Mouse (Mus musculus): ENCODE results near the gene Sp2. TPM values are rescaled to one million over a fixed set of nuclear protein-coding genes. Genes with fewer than 3 reads are reported as not detected.
A peak's percentile ranks its signal among the peaks of the same experiment; 100 is the strongest.

Gene Sp2
- polyA plus RNA-seq, 1 experiment, result 13.9 TPM

DNA sequence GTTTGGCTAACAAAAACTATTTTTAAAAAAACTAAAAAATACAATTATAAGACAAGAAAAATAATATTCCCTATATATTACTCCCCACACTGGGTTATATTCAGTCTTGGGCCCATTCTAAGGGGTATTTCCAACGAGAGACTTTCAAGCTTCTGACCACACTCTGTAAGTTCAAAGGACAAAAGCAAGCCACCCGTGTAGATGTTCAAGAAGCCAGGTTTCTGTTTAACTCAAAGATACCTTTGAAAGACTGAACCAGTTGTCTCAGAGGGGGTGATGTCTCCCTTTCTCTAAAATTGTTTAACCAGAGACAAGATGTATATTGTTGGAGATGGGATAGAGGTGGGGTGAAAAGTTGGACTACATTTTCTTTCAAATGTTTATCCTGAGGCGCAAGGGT lies 16.6 kb downstream of the Sp2 start:
- H3K79me2 ChIP-seq (ENCODE audit: control insufficient read depth, insufficient read depth), result peaks cover 46% of the 10 kb centered on the region
- H3ac ChIP-seq (ENCODE audit: control insufficient read depth, insufficient read length, low read depth), result no peak overlapping the region
- no peak for TF ChIP-seq MAX (IDR thresholded peaks at IDR 0.05)
- no peak for TF ChIP-seq FOSL1 (IDR thresholded peaks at IDR 0.05; ENCODE audit: insufficient read depth, low read length, poor library complexity, severe bottlenecking)
- no peak for TF ChIP-seq USF1 (IDR thresholded peaks at IDR 0.05; ENCODE audit: low read depth)
- TF ChIP-seq MYOD1 (IDR thresholded peaks at IDR 0.05; ENCODE audit: control insufficient read depth, insufficient read length, low read depth), result no peak
- no peak for TF ChIP-seq CTCF (IDR thresholded peaks at IDR 0.05; ENCODE audit: control insufficient read depth, insufficient read depth, insufficient read length)
- no peak for TF ChIP-seq MYOG (IDR thresholded peaks at IDR 0.05; ENCODE audit: control insufficient read depth, extremely low read depth, insufficient read length)
- no peak for TF ChIP-seq CEBPB (IDR thresholded peaks at IDR 0.05; ENCODE audit: low read depth)
- H3K27me3 ChIP-seq (ENCODE audit: control insufficient read depth, insufficient read depth, insufficient read length), result no peaks in the 10 kb centered on the region
- peaks cover 12% of the 10 kb centered on the region for H3K36me3 ChIP-seq (ENCODE audit: control insufficient read depth, insufficient read depth)
- H3K4me3 ChIP-seq (ENCODE audit: insufficient read depth, poor library complexity, severe bottlenecking), result no peak overlapping the region
- H3K79me3 ChIP-seq (ENCODE audit: low read depth), result peaks cover 21% of the 10 kb centered on the region

DNA sequence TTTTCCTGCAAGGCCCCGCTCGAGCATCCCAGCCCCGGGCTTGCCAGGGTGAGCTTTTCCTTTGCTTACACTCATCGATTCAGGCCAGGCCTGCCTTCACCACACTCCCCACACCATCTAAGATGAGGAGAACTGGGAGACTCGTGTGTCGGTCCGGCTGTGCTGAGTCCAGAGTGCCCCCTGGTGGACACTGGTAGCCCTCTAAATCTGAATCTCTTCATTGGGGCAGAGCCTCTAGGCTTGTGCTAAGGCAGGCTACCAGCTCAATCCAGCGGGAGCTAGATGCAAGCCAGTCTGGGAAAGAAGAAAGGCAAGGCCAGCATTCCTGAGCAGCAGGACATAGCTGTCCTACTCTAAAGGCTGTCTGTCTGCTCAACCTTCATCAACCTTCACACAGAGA lies 19.2 kb downstream of the Sp2 start:
- H3K36me3 ChIP-seq (ENCODE audit: control insufficient read depth, insufficient read depth), result peaks cover 36% of the 10 kb centered on the region
- no peak overlapping the region for H3K4me3 ChIP-seq (ENCODE audit: insufficient read depth, poor library complexity, severe bottlenecking)
- TF ChIP-seq FOSL1 (IDR thresholded peaks at IDR 0.05; ENCODE audit: insufficient read depth, low read length, poor library complexity, severe bottlenecking) (no peak), CTCF (IDR thresholded peaks at IDR 0.05; ENCODE audit: control insufficient read depth, insufficient read depth, insufficient read length) (peak; percentile 71)
- H3K79me3 ChIP-seq (ENCODE audit: low read depth), result peaks cover 9% of the 10 kb centered on the region
- H3K27me3 ChIP-seq (ENCODE audit: control insufficient read depth, insufficient read depth, insufficient read length), result no peaks in the 10 kb centered on the region
- no peak overlapping the region for H3ac ChIP-seq (ENCODE audit: control insufficient read depth, insufficient read length, low read depth)
- peaks cover 24% of the 10 kb centered on the region for H3K79me2 ChIP-seq (ENCODE audit: control insufficient read depth, insufficient read depth)

DNA sequence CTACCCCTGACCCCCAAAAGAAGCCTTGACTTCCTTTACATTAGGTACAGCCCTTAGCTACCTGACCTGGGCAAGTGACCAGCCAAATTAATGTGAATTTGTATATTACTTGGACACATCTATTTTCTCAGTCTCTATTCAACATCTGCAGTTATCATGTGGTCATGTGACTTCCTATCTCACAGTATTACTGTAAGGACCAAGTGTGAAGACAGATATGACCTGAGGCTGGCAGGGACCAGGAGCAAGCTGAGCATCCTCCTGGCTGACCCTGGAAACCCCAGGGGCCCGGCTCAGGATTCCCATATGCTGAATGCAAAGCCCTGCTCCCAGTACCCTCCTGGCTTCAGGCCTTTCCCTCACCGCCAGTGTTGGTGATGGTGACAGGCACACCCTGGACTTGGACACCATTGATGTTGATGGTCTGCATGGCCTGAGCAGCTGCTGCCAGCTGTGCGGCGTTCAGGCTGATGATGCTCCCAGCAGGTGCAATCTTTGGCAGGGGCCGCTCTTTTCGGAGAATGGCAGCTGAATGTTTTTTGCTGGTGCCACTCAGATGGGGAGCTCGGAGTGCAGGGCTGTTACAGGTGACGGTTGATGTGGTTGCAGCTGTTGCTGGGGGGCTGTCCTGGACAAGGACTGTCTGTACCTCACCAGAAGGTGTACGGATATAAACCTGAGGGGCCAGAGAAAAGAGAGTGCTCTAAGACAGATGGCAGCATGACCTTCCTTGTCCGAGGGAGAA lies 25.5 kb downstream of the Sp2 start:
- no peak overlapping the region for H3K4me3 ChIP-seq (ENCODE audit: insufficient read depth, poor library complexity, severe bottlenecking)
- peaks cover 72% of the 10 kb centered on the region for H3K36me3 ChIP-seq (ENCODE audit: control insufficient read depth, insufficient read depth)

DNA sequence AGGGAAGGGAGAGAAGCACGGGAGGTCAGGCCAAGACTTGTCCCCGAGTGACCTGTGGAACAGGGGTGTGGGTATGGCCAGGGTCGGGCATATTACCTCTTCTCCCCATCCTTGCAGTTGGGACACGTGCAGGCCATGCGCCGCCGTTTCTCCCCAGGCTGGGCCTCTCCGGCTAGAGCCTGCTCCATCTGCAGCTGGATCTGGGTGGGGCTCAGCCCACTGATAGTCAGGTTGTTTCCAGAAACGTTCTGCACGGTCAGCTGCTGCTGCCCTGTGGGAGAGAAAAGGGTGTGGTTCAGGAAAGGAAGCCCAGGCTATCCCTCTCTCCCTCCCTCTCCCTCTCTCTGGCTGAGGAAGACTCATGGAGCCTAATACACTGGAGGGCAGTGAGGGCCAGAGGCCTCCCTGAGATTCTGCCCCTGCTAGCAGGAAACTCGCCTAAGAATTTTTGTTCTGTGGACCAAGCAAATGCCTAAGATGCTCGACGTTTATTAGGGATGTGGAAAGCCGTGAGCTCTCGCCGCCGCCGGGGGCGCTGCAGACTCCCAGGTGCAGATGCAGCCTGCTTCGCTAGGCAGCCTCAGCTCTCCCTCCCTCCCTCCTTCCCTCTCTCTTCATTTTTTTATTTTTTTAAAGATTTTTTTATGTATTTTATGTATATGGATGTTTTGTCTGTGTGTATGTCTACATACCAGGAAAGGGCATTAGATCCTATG lies 26.6 kb downstream of the Sp2 start:
- Histone ChIP-seq H3K27me3 (ENCODE audit: control insufficient read depth, insufficient read depth, insufficient read length) (no peaks in the 10 kb centered on the region), H3ac (ENCODE audit: control insufficient read depth, insufficient read length, low read depth) (no peak overlapping the region), H3K4me3 (ENCODE audit: insufficient read depth, poor library complexity, severe bottlenecking) (no peak overlapping the region), H3K36me3 (ENCODE audit: control insufficient read depth, insufficient read depth) (peaks cover 77% of the 10 kb centered on the region), H3K79me2 (ENCODE audit: control insufficient read depth, insufficient read depth) (no peaks in the 10 kb centered on the region), H3K79me3 (ENCODE audit: low read depth) (no peaks in the 10 kb centered on the region)
- TF ChIP-seq MYOG (IDR thresholded peaks at IDR 0.05; ENCODE audit: control insufficient read depth, extremely low read depth, insufficient read length), result no peak
- peak; percentile 15 for TF ChIP-seq CTCF (IDR thresholded peaks at IDR 0.05; ENCODE audit: control insufficient read depth, insufficient read depth, insufficient read length)

More for the DNA sequence above, 25.5 kb downstream of the Sp2 start:
- Histone ChIP-seq H3K27me3 (ENCODE audit: control insufficient read depth, insufficient read depth, insufficient read length) (no peaks in the 10 kb centered on the region), H3ac (ENCODE audit: control insufficient read depth, insufficient read length, low read depth) (no peak overlapping the region), H3K79me2 (ENCODE audit: control insufficient read depth, insufficient read depth) (no peaks in the 10 kb centered on the region), H3K79me3 (ENCODE audit: low read depth) (no peaks in the 10 kb centered on the region)
- no peak for TF ChIP-seq MYOG (IDR thresholded peaks at IDR 0.05; ENCODE audit: control insufficient read depth, extremely low read depth, insufficient read length)
- TF ChIP-seq CTCF (IDR thresholded peaks at IDR 0.05; ENCODE audit: control insufficient read depth, insufficient read depth, insufficient read length), result no peak
- no peak for TF ChIP-seq FOSL1 (IDR thresholded peaks at IDR 0.05; ENCODE audit: insufficient read depth, low read length, poor library complexity, severe bottlenecking)
- no peak for TF ChIP-seq MAX (IDR thresholded peaks at IDR 0.05)
- no peak for TF ChIP-seq USF1 (IDR thresholded peaks at IDR 0.05; ENCODE audit: low read depth)
- no peak for TF ChIP-seq MYOD1 (IDR thresholded peaks at IDR 0.05; ENCODE audit: control insufficient read depth, insufficient read length, low read depth)
- TF ChIP-seq CEBPB (IDR thresholded peaks at IDR 0.05; ENCODE audit: low read depth), result no peak

DNA sequence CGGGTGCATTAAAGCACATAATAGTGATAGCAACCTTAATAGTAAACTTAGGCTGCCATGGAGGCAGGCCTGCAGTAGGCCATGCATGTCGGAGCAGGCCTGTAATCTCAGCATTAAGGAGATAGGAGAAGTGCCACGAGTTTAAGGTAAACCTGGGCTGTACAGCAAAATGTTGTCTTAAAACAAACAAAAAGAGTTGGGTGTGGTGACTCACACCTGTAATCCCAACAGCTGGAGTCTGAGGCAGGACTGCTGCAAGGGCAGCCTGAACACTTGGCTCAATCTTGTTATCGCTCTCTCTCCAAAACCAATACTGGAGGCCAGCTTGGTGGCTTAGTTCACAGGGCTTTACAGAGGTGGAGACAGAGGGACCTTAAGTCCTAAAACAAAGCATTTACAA lies 27.7 kb downstream of the Sp2 start:
- Histone ChIP-seq H3K79me2 (ENCODE audit: control insufficient read depth, insufficient read depth) (no peaks in the 10 kb centered on the region), H3K36me3 (ENCODE audit: control insufficient read depth, insufficient read depth) (peaks cover 76% of the 10 kb centered on the region), H3K4me3 (ENCODE audit: insufficient read depth, poor library complexity, severe bottlenecking) (no peak overlapping the region), H3ac (ENCODE audit: control insufficient read depth, insufficient read length, low read depth) (no peak overlapping the region), H3K27me3 (ENCODE audit: control insufficient read depth, insufficient read depth, insufficient read length) (no peaks in the 10 kb centered on the region), H3K79me3 (ENCODE audit: low read depth) (no peaks in the 10 kb centered on the region)
- no peak for TF ChIP-seq MYOD1 (IDR thresholded peaks at IDR 0.05; ENCODE audit: control insufficient read depth, insufficient read length, low read depth)
- no peak for TF ChIP-seq CEBPB (IDR thresholded peaks at IDR 0.05; ENCODE audit: low read depth)
- no peak for TF ChIP-seq CTCF (IDR thresholded peaks at IDR 0.05; ENCODE audit: control insufficient read depth, insufficient read depth, insufficient read length)
- no peak for TF ChIP-seq FOSL1 (IDR thresholded peaks at IDR 0.05; ENCODE audit: insufficient read depth, low read length, poor library complexity, severe bottlenecking)
- no peak for TF ChIP-seq MYOG (IDR thresholded peaks at IDR 0.05; ENCODE audit: control insufficient read depth, extremely low read depth, insufficient read length)
- no peak for TF ChIP-seq MAX (IDR thresholded peaks at IDR 0.05)
- no peak for TF ChIP-seq USF1 (IDR thresholded peaks at IDR 0.05; ENCODE audit: low read depth)

Measured in C2C12 (cell line).